Mouse (Mus musculus): Measurements from ENCODE around the gene Ptpn9.

The Ptpn9 gene

GRCm38 (mm10) chr9:57017631-57018030, 22.9 kb downstream of the Ptpn9 start:
- DNase-seq = no peak

GRCm38 (mm10) chr9:57031756-57032155, 37.0 kb downstream of the Ptpn9 start:
- DNase-seq = no peak

GRCm38 (mm10) chr9:57056237-57056636, 61.5 kb downstream of the Ptpn9 start:
- DNase-seq = peak; percentile 70

- DNase-seq = no peak
Observed at GRCm38 (mm10) chr9:57064164-57064563, 69.4 kb downstream of the Ptpn9 start.

GRCm38 (mm10) chr9:57068266-57068665, 73.5 kb downstream of the Ptpn9 start:
- no peak for DNase-seq

- no peak for DNase-seq
Observed at GRCm38 (mm10) chr9:57070262-57070661, 75.5 kb downstream of the Ptpn9 start.

GRCm38 (mm10) chr9:57070800-57071545, 76.2 kb downstream of the Ptpn9 start:
- no peak for DNase-seq

GRCm38 (mm10) chr9:57071801-57072351, 77.2 kb downstream of the Ptpn9 start, which contains the start of gene Sin3a:
TSS of gene Sin3a (plus strand) at chr9:57072040.
- DNase-seq = peak; percentile 89

- DNase-seq = no peak
Observed at GRCm38 (mm10) chr9:57072526-57072988, 77.8 kb downstream of the Ptpn9 start.

- peak; percentile 100 for DNase-seq
Observed at GRCm38 (mm10) chr9:57072989-57073789, 78.5 kb downstream of the Ptpn9 start.

- no peak for DNase-seq
Observed at GRCm38 (mm10) chr9:57073790-57074094, 79.0 kb downstream of the Ptpn9 start.

GRCm38 (mm10) chr9:57074171-57074821, 79.6 kb downstream of the Ptpn9 start:
- peak; percentile 22 for DNase-seq

GRCm38 (mm10) chr9:57074822-57075603, 80.3 kb downstream of the Ptpn9 start:
- peak; percentile 81 for DNase-seq

GRCm38 (mm10) chr9:57075681-57076381, 81.1 kb downstream of the Ptpn9 start:
- DNase-seq = peak; percentile 100

GRCm38 (mm10) chr9:57076701-57077660, 82.3 kb downstream of the Ptpn9 start:
- DNase-seq = peak; percentile 95

GRCm38 (mm10) chr9:57082236-57082635, 87.5 kb downstream of the Ptpn9 start:
- no peak for DNase-seq
